Mouse (Mus musculus): Measurements from ENCODE around the gene Ino80d.

The Ino80d gene

GRCm38 (mm10) chr1:62991021-62991420, 123.4 kb downstream of the Ino80d start:
- no peak for DNase-seq (ENCODE audit: low read depth, low spot score)

- no peak for DNase-seq (ENCODE audit: low read depth, low spot score)
Observed at GRCm38 (mm10) chr1:62987561-62987960, 126.9 kb downstream of the Ino80d start.

- DNase-seq (ENCODE audit: low read depth, low spot score): peak; percentile 75
Observed at GRCm38 (mm10) chr1:62986267-62986666, 128.2 kb downstream of the Ino80d start.

- DNase-seq (ENCODE audit: low read depth, low spot score): peak; percentile 52
Observed at GRCm38 (mm10) chr1:62984566-62984965, 129.9 kb downstream of the Ino80d start.

- peak; percentile 26 for DNase-seq (ENCODE audit: low read depth, low spot score)
Observed at GRCm38 (mm10) chr1:62976742-62977141, 137.7 kb downstream of the Ino80d start.

- DNase-seq (ENCODE audit: low read depth, low spot score): peak; percentile 59
Observed at GRCm38 (mm10) chr1:62966885-62967284, 147.6 kb downstream of the Ino80d start.

GRCm38 (mm10) chr1:62964291-62964690, 150.2 kb downstream of the Ino80d start:
- DNase-seq (ENCODE audit: low read depth, low spot score): peak; percentile 77

GRCm38 (mm10) chr1:62956942-62957645, 157.4 kb downstream of the Ino80d start:
- DNase-seq (ENCODE audit: low read depth, low spot score): no peak

- no peak for DNase-seq (ENCODE audit: low read depth, low spot score)
Observed at GRCm38 (mm10) chr1:62956526-62956925, 157.9 kb downstream of the Ino80d start.

GRCm38 (mm10) chr1:62955340-62955739, 159.1 kb downstream of the Ino80d start:
- DNase-seq (ENCODE audit: low read depth, low spot score): no peak

GRCm38 (mm10) chr1:62953036-62953435, 161.4 kb downstream of the Ino80d start:
- DNase-seq (ENCODE audit: low read depth, low spot score): no peak

- DNase-seq (ENCODE audit: low read depth, low spot score): no peak
Observed at GRCm38 (mm10) chr1:62952319-62952718, 162.1 kb downstream of the Ino80d start.

GRCm38 (mm10) chr1:62951067-62951809, 163.2 kb downstream of the Ino80d start:
- peak; percentile 8 for DNase-seq (ENCODE audit: low read depth, low spot score)

- no peak for DNase-seq (ENCODE audit: low read depth, low spot score)
Observed at GRCm38 (mm10) chr1:62950526-62950925, 163.9 kb downstream of the Ino80d start.

- no peak for DNase-seq (ENCODE audit: low read depth, low spot score)
Observed at GRCm38 (mm10) chr1:62947807-62948206, 166.7 kb downstream of the Ino80d start.

GRCm38 (mm10) chr1:62946987-62947386, 167.5 kb downstream of the Ino80d start:
- no peak for DNase-seq (ENCODE audit: low read depth, low spot score)

GRCm38 (mm10) chr1:62934752-62935329, 179.6 kb downstream of the Ino80d start:
- no peak for DNase-seq (ENCODE audit: low read depth, low spot score)

- DNase-seq (ENCODE audit: low read depth, low spot score): peak; percentile 20
Observed at GRCm38 (mm10) chr1:62934100-62934513, 180.4 kb downstream of the Ino80d start.

GRCm38 (mm10) chr1:62933288-62934099, 181.0 kb downstream of the Ino80d start:
- DNase-seq (ENCODE audit: low read depth, low spot score): peak; percentile 2

- DNase-seq (ENCODE audit: low read depth, low spot score): peak; percentile 71
Observed at GRCm38 (mm10) chr1:62929477-62929876, 185.0 kb downstream of the Ino80d start.

- no peak for DNase-seq (ENCODE audit: low read depth, low spot score)
Observed at GRCm38 (mm10) chr1:62919219-62919618, 195.2 kb downstream of the Ino80d start.

- no peak for DNase-seq (ENCODE audit: low read depth, low spot score)
Observed at GRCm38 (mm10) chr1:62916609-62917008, 197.9 kb downstream of the Ino80d start.
